ENCODE assay signal across 8 mouse cellular contexts in genomic region chr2:170116704-170117281, GRCm38 (mm10). TPM values are rescaled to one million over a fixed set of nuclear protein-coding genes. Genes with fewer than 3 reads are reported as not detected.
DNase-seq lines count a peak whose midpoint lies in the region; ATAC-seq and TF ChIP-seq lines count a peak whose summit lies in the region.

No protein-coding gene starts in this region.

- H3K27me3 ChIP-seq in G1E (ENCODE audit: insufficient read depth, low read length): no peaks in the 10 kb centered on the region
- no peaks in the 10 kb centered on the region for H3K27me3 ChIP-seq in kidney, postnatal 0 days (ENCODE audit: insufficient read depth, low read length)
- no peaks in the 10 kb centered on the region for H3K27me3 ChIP-seq in liver, adult 2 months (ENCODE audit: control insufficient read depth, insufficient read depth, low read length)
- H3K27me3 ChIP-seq in neural tube, embryonic 14.5 days (ENCODE audit: control insufficient read depth, insufficient read depth, low read length): no peaks in the 10 kb centered on the region

- H3K4me1 ChIP-seq in G1E (ENCODE audit: insufficient read depth, low read depth, low read length): peaks cover 80% of the 10 kb centered on the region
- no peaks in the 10 kb centered on the region for H3K4me1 ChIP-seq in kidney, postnatal 0 days (replicated peaks; ENCODE audit: insufficient read depth, low read length)
- H3K4me1 ChIP-seq in liver, adult 2 months (ENCODE audit: control insufficient read depth, insufficient read depth, low read length): peaks cover 9% of the 10 kb centered on the region
- 0 out of 2 replicates have a peak, but pooled peaks cover 5% of the 10 kb centered on the region for H3K4me1 ChIP-seq in neural tube, embryonic 14.5 days (ENCODE audit: control insufficient read depth, insufficient read depth, low read length)

- peak; percentile 40 for DNase-seq in 3134 (ENCODE audit: extremely low read depth, insufficient read length, low spot score)
- peak; percentile 48 for DNase-seq in G1E (ENCODE audit: low spot score)
- DNase-seq in cerebellum, postnatal 25 days: peak; percentile 56 to 72
- peak; percentile 42 to 73 for DNase-seq in frontal cortex, postnatal 14 days (ENCODE audit: low spot score in 2 of 2)
- peak; percentile 87 for DNase-seq in kidney, postnatal 0 days (ENCODE audit: low spot score)
- DNase-seq in liver, adult 2 months (ENCODE audit: extremely low read depth, low read depth, low spot score): peak; percentile 55
- peak; percentile 70 for DNase-seq in testis, postnatal 10 days (ENCODE audit: low spot score)

- no peaks in the 10 kb centered on the region for H3K9me3 ChIP-seq in G1E (replicated peaks)
- H3K9me3 ChIP-seq in kidney, postnatal 0 days (replicated peaks; ENCODE audit: low read length): no peaks in the 10 kb centered on the region
- H3K9me3 ChIP-seq in neural tube, embryonic 14.5 days (ENCODE audit: control insufficient read depth, low read length): no peaks in the 10 kb centered on the region

- H3K4me2 ChIP-seq in kidney, postnatal 0 days (ENCODE audit: low read length): no peak overlapping the region
- no peak overlapping the region for H3K4me2 ChIP-seq in neural tube, embryonic 14.5 days (ENCODE audit: low read depth, low read length)

- peak; percentile 40 for ATAC-seq in G1E (ENCODE audit: extremely low read depth, insufficient number of reproducible peaks, low FRiP score, poor library complexity, severe bottlenecking)
- no peak for ATAC-seq in kidney, postnatal 0 days (replicated peaks; ENCODE audit: low FRiP score, low read depth)
- ATAC-seq in neural tube, embryonic 14.5 days (ENCODE audit: low read depth): peak; percentile 45

- peaks cover 34% of the 10 kb centered on the region; the same call in 1 of the 2 replicates for H3K79me2 ChIP-seq in liver, adult 2 months (ENCODE audit: control insufficient read depth, insufficient read depth, low read length)

- 42% methylated on average over 4 of the region's 4 CpGs for WGBS in kidney, postnatal 0 days
- 33% methylated on average over 4 of the region's 4 CpGs for WGBS in liver, adult 2 months
- 51% methylated on average over 4 of the region's 4 CpGs for WGBS in neural tube, embryonic 14.5 days

- peaks cover 100% of the 10 kb centered on the region for H3K36me3 ChIP-seq in G1E (replicated peaks)
- peaks cover 64% of the 10 kb centered on the region for H3K36me3 ChIP-seq in kidney, postnatal 0 days (ENCODE audit: insufficient read depth, low read length)
- peaks cover 43% of the 10 kb centered on the region for H3K36me3 ChIP-seq in liver, adult 2 months (ENCODE audit: control insufficient read depth, insufficient read depth, low read length)
- peaks cover 22% of the 10 kb centered on the region for H3K36me3 ChIP-seq in neural tube, embryonic 14.5 days (ENCODE audit: control insufficient read depth, insufficient read depth, low read length)

- TF ChIP-seq CTCF in G1E (IDR thresholded peaks at IDR 0.05; ENCODE audit: low read depth, low read length): peak; percentile 42; the same call in 1 of the 2 replicates
- TF ChIP-seq CTCF in kidney, postnatal 0 days (IDR thresholded peaks at IDR 0.05; ENCODE audit: low read depth): peak; percentile 88
- TF ChIP-seq CTCF in liver, adult 2 months (IDR thresholded peaks at IDR 0.05; ENCODE audit: low read depth, low read length): peak; percentile 46

- no peak for TF ChIP-seq POLR2A in liver, adult 2 months (IDR thresholded peaks at IDR 0.05; ENCODE audit: extremely low read depth, insufficient read depth, low read length)

- no peak overlapping the region for H3K9ac ChIP-seq in kidney, postnatal 0 days (ENCODE audit: low read depth, low read length)
- no peak overlapping the region for H3K9ac ChIP-seq in liver, adult 2 months (ENCODE audit: low read depth, low read length)
- no peak overlapping the region for H3K9ac ChIP-seq in neural tube, embryonic 14.5 days (replicated peaks; ENCODE audit: low read depth, low read length)

- H3K4me3 ChIP-seq in G1E (ENCODE audit: low read depth, low read length): no peak overlapping the region
- H3K4me3 ChIP-seq in kidney, postnatal 0 days (replicated peaks; ENCODE audit: low read depth, low read length): no peak overlapping the region
- H3K4me3 ChIP-seq in liver, adult 2 months (ENCODE audit: insufficient read depth, low read depth, low read length): no peak overlapping the region
- H3K4me3 ChIP-seq in neural tube, embryonic 14.5 days (ENCODE audit: low read depth, low read length): no peak overlapping the region

- H3K27ac ChIP-seq in kidney, postnatal 0 days: no peak overlapping the region
- H3K27ac ChIP-seq in liver, adult 2 months (replicated peaks; ENCODE audit: insufficient read depth, low read depth, low read length): no peak overlapping the region
- H3K27ac ChIP-seq in neural tube, embryonic 14.5 days (ENCODE audit: low read depth, low read length): no peak overlapping the region

RNA-seq across cellular contexts. Expression of gene Zfp217, which starts 31.1 kb away (rescaled TPM):
- total RNA-seq in G1E (2014; fragmentation: Nextera tagmentation) (46.0 and 65.0 TPM in 2 replicates), G1E (2017) (46.1 and 46.2 TPM in 2 replicates)
- 18.7 and 22.0 TPM in 2 replicates for polyA plus RNA-seq in G1E (2012)
- polyA plus RNA-seq in kidney, postnatal 0 days (2015; fragmentation: Nextera tagmentation; extraction: Ambion mirVana): 3.7 and 4.0 TPM in 2 replicates
- total RNA-seq in liver, adult 2 months (2014; rRNA removed): 4.2 and 5.6 TPM in 2 replicates
- 2.4 and 2.9 TPM in 2 replicates for polyA plus RNA-seq in liver, adult 2 months (2012; rRNA removed)
- polyA plus RNA-seq in neural tube, embryonic 14.5 days (2014; fragmentation: Nextera tagmentation; extraction: Ambion mirVana): 1.1 and 2.4 TPM in 2 replicates
